11 mouse cellular contexts compared by ENCODE assay signal in the genomic region with DNA sequence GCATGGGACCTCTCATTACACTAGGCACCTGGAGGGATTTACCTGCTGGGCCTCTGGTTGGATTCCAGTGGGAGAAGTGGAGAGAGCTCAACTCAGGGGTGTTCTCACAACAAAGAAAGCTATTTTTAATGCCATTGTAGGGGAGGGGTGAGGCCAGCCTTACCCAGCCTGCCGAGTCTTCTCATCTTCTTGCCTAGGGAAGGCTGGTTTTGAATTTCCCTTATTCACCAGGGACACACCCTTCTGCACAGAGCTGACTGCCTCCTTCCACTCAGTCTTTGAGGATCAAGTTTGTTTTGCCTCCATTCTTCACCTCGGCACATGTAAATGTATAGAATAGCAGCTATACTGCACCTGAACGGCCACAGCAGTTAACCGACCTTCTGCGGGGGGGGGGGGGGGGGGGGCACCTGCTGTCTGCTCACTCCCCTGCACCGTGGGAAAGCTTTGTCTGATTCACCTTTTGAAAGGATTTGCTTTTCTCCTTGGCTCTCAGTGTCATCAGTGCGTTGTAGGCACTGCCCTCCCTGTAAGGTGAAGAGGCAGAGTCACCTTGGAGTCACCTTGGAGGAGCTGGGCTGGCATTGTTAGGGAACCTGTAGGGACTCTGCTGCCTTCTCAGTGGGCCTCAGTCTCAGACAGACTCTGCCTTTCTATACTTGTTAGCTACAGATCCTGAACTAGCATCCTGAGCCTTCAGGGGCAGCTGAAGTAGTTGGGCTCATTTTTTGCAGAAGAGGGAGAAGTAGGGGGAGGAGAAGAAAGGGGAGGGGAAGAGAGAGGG. TPM values are rescaled to one million over a fixed set of nuclear protein-coding genes. Genes with fewer than 3 reads are reported as not detected.
DNase-seq lines count a peak whose midpoint lies in the region; ATAC-seq lines count a peak whose summit lies in the region.
"Had no signal": no experiment of that assay in that cellular context is flagged by ENCODE, and none has a peak within 500 bp of the region (broad histone marks: within the 10 kb centered on the region; RNA-seq: fewer than 3 reads in every experiment).

No protein-coding gene starts in this region.

- ATAC-seq in midbrain, embryonic 16.5 days = 0 out of 2 replicates have a peak, but pooled peaks have one; percentile 50

- H3K27me3 ChIP-seq in heart, embryonic 10.5 days (ENCODE audit: insufficient read depth, poor library complexity, severe bottlenecking) = peaks cover 11% of the 10 kb centered on the region
- H3K27me3 ChIP-seq in hindbrain, embryonic 10.5 days (ENCODE audit: insufficient read depth, poor library complexity, severe bottlenecking) = peaks cover 15% of the 10 kb centered on the region; the same call in 1 of the 2 replicates
- H3K27me3 ChIP-seq in midbrain, embryonic 16.5 days (ENCODE audit: control insufficient read depth, insufficient read depth, low read depth, low read length) = no peaks in the 10 kb centered on the region

- intact Hi-C loops in heart, postnatal 10 days (cut with DNase I) = no loop called here
- intact Hi-C loops in left cerebral cortex, postnatal 25 days (cut with DNase I) = no loop called here

- H3K4me1 ChIP-seq in heart, embryonic 10.5 days = peaks cover 16% of the 10 kb centered on the region
- peaks cover 30% of the 10 kb centered on the region for H3K4me1 ChIP-seq in hindbrain, embryonic 10.5 days (replicated peaks)
- H3K4me1 ChIP-seq in midbrain, embryonic 16.5 days (ENCODE audit: control insufficient read depth, insufficient read depth, low read length) = peaks cover 16% of the 10 kb centered on the region

- no peak overlapping the region for H3K4me3 ChIP-seq in heart, embryonic 10.5 days
- H3K4me3 ChIP-seq in hindbrain, embryonic 10.5 days = no peak overlapping the region
- no peak overlapping the region for H3K4me3 ChIP-seq in midbrain, embryonic 16.5 days (ENCODE audit: low read depth, low read length)

- no peak overlapping the region for H3K9ac ChIP-seq in midbrain, embryonic 16.5 days (ENCODE audit: low read depth, low read length)

- 20% methylated on average over 7 of the region's 7 CpGs for whole genome bisulfite sequencing in heart, embryonic 10.5 days
- WGBS in hindbrain, embryonic 10.5 days = 11% methylated on average over 7 of the region's 7 CpGs
- 6% methylated on average over 6 of the region's 7 CpGs for WGBS in midbrain, embryonic 16.5 days

- no peak for DNase-seq in heart, embryonic 10.5 days (ENCODE audit: low spot score)
- DNase-seq in heart, postnatal 10 days = no peak
- DNase-seq in ZHBTc4 (ENCODE audit: low read depth, low spot score) = peak; percentile 51
- DNase-seq in hindbrain, embryonic 10.5 days (ENCODE audit: low spot score) = no peak
- DNase-seq in left cerebral cortex, postnatal 25 days (ENCODE audit: low spot score in 2 of 2) = no peak
- DNase-seq in yolk sac, embryonic 10.5 days (ENCODE audit: low spot score) = no peak
- DNase-seq in urinary bladder, postnatal 4 days (ENCODE audit: low spot score in 2 of 2) = no peak
- DNase-seq: kidney, adult 8-10 months; lung, postnatal 36 days had no signal

- no peaks in the 10 kb centered on the region for H3K9me3 ChIP-seq in heart, embryonic 10.5 days
- H3K9me3 ChIP-seq in hindbrain, embryonic 10.5 days = no peaks in the 10 kb centered on the region
- no peaks in the 10 kb centered on the region for H3K9me3 ChIP-seq in midbrain, embryonic 16.5 days (replicated peaks; ENCODE audit: control insufficient read depth, low read length, poor library complexity, severe bottlenecking)

- H3K27ac ChIP-seq in heart, embryonic 10.5 days = peak overlapping the region; percentile 70
- peak overlapping the region; percentile 40; the same call in 1 of the 2 replicates for H3K27ac ChIP-seq in hindbrain, embryonic 10.5 days
- H3K27ac ChIP-seq in midbrain, embryonic 16.5 days (ENCODE audit: low read length) = peak overlapping the region; percentile 12; the same call in 1 of the 2 replicates

- no peak overlapping the region for H3K4me2 ChIP-seq in midbrain, embryonic 16.5 days (ENCODE audit: low read length)
- H3K4me2 ChIP-seq: heart, embryonic 11.5 days had no signal

- no peaks in the 10 kb centered on the region for H3K36me3 ChIP-seq in heart, embryonic 10.5 days
- no peaks in the 10 kb centered on the region for H3K36me3 ChIP-seq in hindbrain, embryonic 10.5 days
- no peaks in the 10 kb centered on the region for H3K36me3 ChIP-seq in midbrain, embryonic 16.5 days (ENCODE audit: control insufficient read depth, insufficient read depth, low read length)

RNA-seq across cellular contexts. Expression of a gene that starts 10.4 kb away (rescaled TPM):
- polyA plus RNA-seq in heart, embryonic 10.5 days (2016; fragmentation: Nextera tagmentation; extraction: Ambion mirVana) = 82.5 and 94.9 TPM in 2 replicates
- total RNA-seq in heart, postnatal 10 days (2021) = 10 to 100 TPM; 88.1 to 92.3 TPM
- 46.9 and 54.5 TPM in 2 replicates for polyA plus RNA-seq in hindbrain, embryonic 10.5 days (2016; fragmentation: Nextera tagmentation; extraction: Ambion mirVana)
- polyA plus RNA-seq in midbrain, embryonic 16.5 days (2015; fragmentation: Nextera tagmentation; extraction: Ambion mirVana) = 24.5 and 24.9 TPM in 2 replicates
- 10 to 100 TPM; 53.3 to 53.6 TPM for total RNA-seq in left cerebral cortex, postnatal 25 days (2021)

Comparison
In these comparisons a context has a peak if more than half of its experiments do, and no peak if none do; other contexts are left out.
1. H3K27ac ChIP-seq: peak in every context shown above with its lines; median percentile 70 in heart, embryonic 10.5 days; 40 in hindbrain, embryonic 10.5 days; 12 in midbrain, embryonic 16.5 days.